Mouse (Mus musculus) midbrain, embryonic 16.5 days (tissue): ENCODE data around the gene Zbtb18. TPM values are rescaled to one million over a fixed set of nuclear protein-coding genes. Genes with fewer than 3 reads are reported as not detected.

Experiments used
- ATAC-seq: fragments of 200-750 bp; cut with Nextera tagmentation; 2 replicates; pipeline ENCODE4 v1.8.0; 2017; ENCODE audit warnings: moderate TSS enrichment
- H3K27ac ChIP-seq: fragments of 300-500 bp; sonication (generic); 2 replicates; pipeline ENCODE4 v1.5.1; 2014; ENCODE audit warnings: mild to moderate bottlenecking, low read length, mixed read lengths
- H3K27me3 ChIP-seq: fragments of 300-500 bp; sonication (generic); 2 replicates; pipeline ENCODE4 v1.6.1; 2014; ENCODE audit warnings: low read depth, low read length, mixed read lengths; ENCODE audit not compliant: control insufficient read depth, insufficient read depth
- H3K36me3 ChIP-seq: fragments of 300-500 bp; sonication (generic); 2 replicates; pipeline ENCODE4 v1.6.1; 2014; ENCODE audit warnings: mild to moderate bottlenecking, low read length, moderate library complexity, mixed read lengths; ENCODE audit not compliant: control insufficient read depth, insufficient read depth
- H3K4me1 ChIP-seq: fragments of 300-500 bp; sonication (generic); 2 replicates; pipeline ENCODE4 v1.6.1; 2014; ENCODE audit warnings: mild to moderate bottlenecking, low read length, mixed read lengths; ENCODE audit not compliant: control insufficient read depth, insufficient read depth
- H3K4me2 ChIP-seq: fragments of 300-500 bp; sonication (generic); 2 replicates; pipeline ENCODE4 v1.6.1; 2014; ENCODE audit warnings: mild to moderate bottlenecking, low read length, mixed read lengths
- H3K4me3 ChIP-seq: fragments of 300-500 bp; sonication (generic); 2 replicates; pipeline ENCODE4 v1.5.1; 2014; ENCODE audit warnings: low read depth, mild to moderate bottlenecking, low read length, moderate library complexity, mixed read lengths
- H3K9ac ChIP-seq: fragments of 300-500 bp; sonication (generic); 2 replicates; pipeline ENCODE4 v1.6.1; 2014; ENCODE audit warnings: low read depth, low read length, mixed read lengths
- H3K9me3 ChIP-seq: fragments of 300-500 bp; sonication (generic); replicated peaks from 2 replicates; pipeline ENCODE4 v1.6.1; 2014; ENCODE audit warnings: mild to moderate bottlenecking, low read length, mixed read lengths; ENCODE audit not compliant: control insufficient read depth, poor library complexity, severe bottlenecking
- WGBS: fragments of 180-500 bp; shearing (Covaris S2); extraction: QIAGEN DNeasy Blood & Tissue Kit; methylation state at CpG from one replicate; pipeline ENCODE4 v1.1.7; 2014; 5-methylcytosine and 5-hydroxymethylcytosine counted together
- polyA plus RNA-seq: library from polyadenylated mRNA; unstranded; fragments of >200 nt; fragmentation: Nextera tagmentation; extraction: Ambion mirVana; gene quantifications from 2 replicates; pipeline ENCODE4 v1.2.1, GENCODE M21; 2015

Gene Zbtb18
- polyA plus RNA-seq, 1 experiment from 2014 or later = 3.6 TPM

- 0 out of 2 replicates have a peak, but pooled peaks have one; percentile 9 for ATAC-seq
- Histone ChIP-seq H3K27me3 (no peaks in the 10 kb centered on the region), H3K36me3 (peaks cover 6% of the 10 kb centered on the region; the same call in 1 of the 2 replicates), H3K4me1 (peaks cover 13% of the 10 kb centered on the region), H3K9me3 (no peaks in the 10 kb centered on the region), H3K27ac (no peak overlapping the region), H3K9ac (no peak overlapping the region), H3K4me3 (no peak overlapping the region), H3K4me2 (no peak overlapping the region)
- WGBS = 41% methylated on average over 4 of the region's 4 CpGs
These were observed 9.9 kb downstream of the Zbtb18 start for GRCm38 (mm10) chr1:177451991-177452431.

GRCm38 (mm10) chr1:177452987-177453386, 10.8 kb downstream of the Zbtb18 start:
- no peak overlapping the region for H3K9ac ChIP-seq
- H3K36me3 ChIP-seq = peaks cover 4% of the 10 kb centered on the region; the same call in 1 of the 2 replicates
- no peaks in the 10 kb centered on the region for H3K27me3 ChIP-seq
- H3K4me2 ChIP-seq = no peak overlapping the region
- H3K4me3 ChIP-seq = no peak overlapping the region
- no peak overlapping the region for H3K27ac ChIP-seq
- H3K4me1 ChIP-seq = peaks cover 4% of the 10 kb centered on the region
- no peaks in the 10 kb centered on the region for H3K9me3 ChIP-seq
- no peak for ATAC-seq
- WGBS = 75% methylated on average over 5 of the region's 5 CpGs

- Histone ChIP-seq H3K9ac (no peak overlapping the region), H3K9me3 (no peaks in the 10 kb centered on the region), H3K4me3 (no peak overlapping the region), H3K4me1 (peaks cover under 1% of the 10 kb centered on the region; the same call in 1 of the 2 replicates), H3K27me3 (no peaks in the 10 kb centered on the region), H3K4me2 (no peak overlapping the region), H3K27ac (no peak overlapping the region), H3K36me3 (no peaks in the 10 kb centered on the region)
- WGBS = 41% methylated on average over 8 of the region's 8 CpGs
- no peak for ATAC-seq
These were observed 11.7 kb downstream of the Zbtb18 start for GRCm38 (mm10) chr1:177453806-177454205.

GRCm38 (mm10) chr1:177454492-177454891, 12.3 kb downstream of the Zbtb18 start:
- Histone ChIP-seq H3K4me3 (no peak overlapping the region), H3K9me3 (no peaks in the 10 kb centered on the region), H3K4me1 (peaks cover 3% of the 10 kb centered on the region; the same call in 1 of the 2 replicates), H3K9ac (no peak overlapping the region), H3K27ac (no peak overlapping the region), H3K4me2 (no peak overlapping the region), H3K27me3 (no peaks in the 10 kb centered on the region), H3K36me3 (no peaks in the 10 kb centered on the region)
- ATAC-seq = no peak
- WGBS = 87% methylated on average over 6 of the region's 6 CpGs

GRCm38 (mm10) chr1:177455466-177455865, 13.3 kb downstream of the Zbtb18 start:
- H3K4me2 ChIP-seq = no peak overlapping the region
- H3K27ac ChIP-seq = no peak overlapping the region

GRCm38 (mm10) chr1:177456208-177456607, 14.1 kb downstream of the Zbtb18 start:
- Histone ChIP-seq H3K9ac (no peak overlapping the region), H3K4me3 (no peak overlapping the region), H3K36me3 (no peaks in the 10 kb centered on the region), H3K4me2 (no peak overlapping the region), H3K9me3 (no peaks in the 10 kb centered on the region), H3K4me1 (peaks cover 3% of the 10 kb centered on the region; the same call in 1 of the 2 replicates), H3K27ac (no peak overlapping the region), H3K27me3 (no peaks in the 10 kb centered on the region)
- WGBS = 89% methylated on average over 4 of the region's 4 CpGs
- ATAC-seq = no peak

More at GRCm38 (mm10) chr1:177455466-177455865, 13.3 kb downstream of the Zbtb18 start:
- no peak for ATAC-seq
- Histone ChIP-seq H3K9me3 (no peaks in the 10 kb centered on the region), H3K9ac (no peak overlapping the region), H3K27me3 (no peaks in the 10 kb centered on the region), H3K4me3 (no peak overlapping the region), H3K4me1 (peaks cover 3% of the 10 kb centered on the region; the same call in 1 of the 2 replicates), H3K36me3 (no peaks in the 10 kb centered on the region)
- 89% methylated on average over 5 of the region's 5 CpGs for WGBS

GRCm38 (mm10) chr1:177456772-177457171, 14.6 kb downstream of the Zbtb18 start:
- Histone ChIP-seq H3K36me3 (no peaks in the 10 kb centered on the region), H3K4me1 (peaks cover 3% of the 10 kb centered on the region; the same call in 1 of the 2 replicates), H3K9me3 (no peaks in the 10 kb centered on the region), H3K27me3 (no peaks in the 10 kb centered on the region), H3K27ac (no peak overlapping the region), H3K4me2 (no peak overlapping the region), H3K9ac (no peak overlapping the region), H3K4me3 (no peak overlapping the region)
- WGBS = 60% methylated on average over 4 of the region's 4 CpGs
- no peak for ATAC-seq

GRCm38 (mm10) chr1:177457981-177458380, 15.8 kb downstream of the Zbtb18 start:
- Histone ChIP-seq H3K9ac (no peak overlapping the region), H3K4me2 (no peak overlapping the region), H3K4me3 (no peak overlapping the region), H3K9me3 (no peaks in the 10 kb centered on the region), H3K4me1 (peaks cover 3% of the 10 kb centered on the region; the same call in 1 of the 2 replicates), H3K36me3 (no peaks in the 10 kb centered on the region), H3K27me3 (no peaks in the 10 kb centered on the region), H3K27ac (no peak overlapping the region)
- 85% methylated on average over 6 of the region's 6 CpGs for WGBS
- ATAC-seq = no peak

- 58% methylated on average over 18 of the region's 18 CpGs for WGBS
- ATAC-seq = no peak
These were observed 16.6 kb downstream of the Zbtb18 start for GRCm38 (mm10) chr1:177458456-177459389.

More at GRCm38 (mm10) chr1:177458456-177459389, 16.6 kb downstream of the Zbtb18 start:
- Histone ChIP-seq H3K9me3 (no peaks in the 10 kb centered on the region), H3K27ac (no peak overlapping the region), H3K4me1 (peaks cover 3% of the 10 kb centered on the region; the same call in 1 of the 2 replicates), H3K4me2 (peak overlapping the region; percentile 1; the same call in 1 of the 2 replicates), H3K9ac (no peak overlapping the region), H3K36me3 (no peaks in the 10 kb centered on the region), H3K4me3 (no peak overlapping the region), H3K27me3 (no peaks in the 10 kb centered on the region)
